Mouse (Mus musculus) retina, adult 2 months (tissue): ENCODE data around the gene Nxpe3.
"Not testable (repeated sequence)": the region's sequence is repeated elsewhere in the genome, so short reads cannot be mapped to it uniquely, and the experiment has no call there.

Source experiments
- DNase-seq: peaks from one replicate; pipeline ENCODE4 v3.0.0-alpha.2; 2012; ENCODE audit warnings: low read depth, low spot score

The Nxpe3 gene

GRCm38 (mm10) chr16:55837653-55838052, 57.4 kb downstream of the Nxpe3 start:
- not testable (repeated sequence) for DNase-seq

DNA sequence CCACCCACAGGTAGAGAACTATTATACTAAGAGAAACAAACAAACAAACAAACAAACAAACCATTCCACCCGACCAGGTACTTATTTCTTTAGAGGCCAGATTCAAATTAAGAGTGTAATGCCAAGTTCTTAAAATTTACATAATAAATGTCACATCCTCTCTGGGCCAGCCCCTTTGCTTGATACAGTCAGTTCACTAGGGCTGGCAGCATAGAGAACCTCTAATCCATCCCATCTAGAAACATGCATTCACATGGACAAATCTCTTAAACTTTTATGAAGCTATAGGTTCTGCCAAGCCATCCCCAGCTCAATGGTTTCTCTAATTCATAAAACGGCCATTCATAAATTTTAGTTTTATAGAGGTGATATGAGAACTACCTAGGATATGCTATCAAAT, 57.9 kb downstream of the Nxpe3 start:
- DNase-seq: no peak

GRCm38 (mm10) chr16:55835798-55836197, 59.3 kb downstream of the Nxpe3 start:
- DNase-seq: no peak

DNA sequence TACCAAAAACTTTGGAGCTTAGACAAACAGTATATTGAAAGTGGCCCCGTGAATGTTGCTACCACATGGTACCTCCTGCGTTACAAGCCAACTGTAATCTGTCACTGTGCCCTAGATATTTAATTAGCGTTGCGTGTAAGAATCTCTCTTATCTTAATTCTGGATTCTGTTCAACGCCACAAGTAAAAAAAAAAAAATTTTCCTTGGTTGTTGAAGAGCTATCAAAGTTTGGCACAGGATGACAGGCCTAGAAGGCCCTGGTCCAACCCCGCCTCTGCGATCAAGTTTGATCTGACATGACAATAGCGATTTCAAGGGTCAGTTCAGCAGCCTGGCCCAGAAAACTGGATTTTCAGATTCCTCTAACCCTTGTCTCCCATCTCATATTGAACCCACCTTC, 62.5 kb downstream of the Nxpe3 start:
- no peak for DNase-seq

- DNase-seq: no peak
These were observed 63.0 kb downstream of the Nxpe3 start for GRCm38 (mm10) chr16:55832040-55832439.

DNA sequence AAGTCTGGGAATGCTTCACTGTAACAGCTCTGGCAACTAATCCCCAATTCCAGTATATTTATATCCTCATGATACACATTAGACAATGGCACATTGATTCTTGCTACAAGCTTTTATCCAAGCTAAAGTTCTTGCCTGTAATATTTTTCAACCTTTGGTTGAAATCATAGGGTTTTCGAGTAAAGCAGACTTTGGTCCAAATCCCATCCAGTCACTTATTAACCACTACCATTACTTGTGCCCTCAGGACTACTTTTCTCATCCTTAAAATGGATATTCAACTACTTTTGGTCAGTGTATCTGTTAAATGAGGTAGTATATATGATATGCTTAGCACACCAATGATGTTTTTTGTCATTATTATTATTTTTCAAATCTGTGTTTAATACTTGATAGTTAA, 63.6 kb downstream of the Nxpe3 start:
- DNase-seq: no peak

DNA sequence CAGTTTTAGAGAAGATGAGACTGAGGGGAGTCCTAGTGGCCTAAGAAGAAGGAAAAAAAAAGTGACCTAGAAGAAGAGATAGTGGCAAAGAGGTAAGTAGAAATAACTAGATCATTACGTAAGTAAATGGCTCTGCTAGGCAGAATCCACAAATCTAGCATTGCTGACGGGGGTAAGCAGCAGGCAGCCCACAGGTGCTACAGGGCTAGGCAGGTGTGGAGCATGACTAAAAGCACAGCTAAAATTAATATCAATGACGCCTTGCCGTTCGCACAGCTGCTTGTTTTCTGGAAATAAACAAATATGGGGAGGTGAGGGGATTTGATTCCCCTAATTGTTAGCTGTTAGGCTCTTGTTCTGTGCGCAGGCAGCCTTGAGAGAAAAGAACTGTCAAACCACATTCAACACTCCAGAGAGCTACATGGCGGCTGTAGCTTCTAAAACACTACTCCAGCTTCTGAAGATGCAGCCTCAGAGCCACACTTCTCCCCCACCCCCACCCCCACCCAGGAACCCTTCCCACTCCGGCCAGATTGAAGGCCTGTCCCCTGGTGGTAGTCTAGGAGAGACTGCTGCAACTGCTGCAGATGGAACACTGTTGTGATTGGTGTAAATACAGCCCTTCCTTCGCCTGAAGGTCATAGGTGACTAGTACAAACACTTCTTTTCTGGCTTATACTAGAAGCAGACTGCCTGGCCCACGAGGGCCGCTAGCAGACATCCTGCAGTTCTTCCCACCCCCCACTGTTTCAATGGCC, 71.5 kb downstream of the Nxpe3 start:
- DNase-seq: no peak

GRCm38 (mm10) chr16:55822741-55823397, 72.2 kb downstream of the Nxpe3 start:
- no peak for DNase-seq

GRCm38 (mm10) chr16:55821997-55822740, 72.9 kb downstream of the Nxpe3 start:
- DNase-seq: peak; percentile 67

GRCm38 (mm10) chr16:55821571-55821981, 73.5 kb downstream of the Nxpe3 start:
- peak; percentile 32 for DNase-seq

GRCm38 (mm10) chr16:55820916-55821570, 74.0 kb downstream of the Nxpe3 start:
- no peak for DNase-seq

DNA sequence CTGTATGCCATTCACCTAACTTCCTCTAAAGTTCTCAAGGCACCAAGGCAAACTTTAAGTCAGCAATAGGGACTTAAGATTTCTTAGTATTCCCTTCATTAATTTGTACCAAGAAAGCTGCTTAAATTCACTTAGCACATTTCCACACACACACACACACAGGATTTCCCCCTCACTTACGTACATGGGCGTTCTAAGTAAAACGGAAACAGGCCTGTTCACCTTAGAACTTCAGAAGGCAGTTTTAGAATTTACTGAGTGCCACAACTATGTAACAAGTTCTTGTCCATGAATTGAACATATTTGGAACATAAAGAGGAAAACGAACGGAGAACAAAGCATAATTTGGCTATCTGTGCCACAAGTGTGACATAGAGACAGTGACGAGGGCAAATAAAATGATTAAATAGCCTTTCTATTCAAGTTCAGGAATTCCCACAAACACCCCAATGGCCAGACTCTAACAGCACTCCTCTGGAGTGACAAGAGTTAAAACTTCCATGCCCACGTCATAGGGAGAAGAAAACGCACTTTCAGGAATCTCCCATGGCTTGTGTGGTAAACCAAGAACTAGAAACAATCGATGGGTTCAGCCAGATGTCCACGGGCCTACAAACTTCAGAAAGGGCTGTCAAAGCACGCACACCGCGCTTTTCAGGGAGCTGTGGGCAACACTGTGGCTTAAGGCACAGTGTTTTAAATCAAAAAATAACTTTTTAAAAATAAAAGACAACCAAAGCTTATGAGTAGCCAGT, 74.7 kb downstream of the Nxpe3 start:
- no peak for DNase-seq

DNA sequence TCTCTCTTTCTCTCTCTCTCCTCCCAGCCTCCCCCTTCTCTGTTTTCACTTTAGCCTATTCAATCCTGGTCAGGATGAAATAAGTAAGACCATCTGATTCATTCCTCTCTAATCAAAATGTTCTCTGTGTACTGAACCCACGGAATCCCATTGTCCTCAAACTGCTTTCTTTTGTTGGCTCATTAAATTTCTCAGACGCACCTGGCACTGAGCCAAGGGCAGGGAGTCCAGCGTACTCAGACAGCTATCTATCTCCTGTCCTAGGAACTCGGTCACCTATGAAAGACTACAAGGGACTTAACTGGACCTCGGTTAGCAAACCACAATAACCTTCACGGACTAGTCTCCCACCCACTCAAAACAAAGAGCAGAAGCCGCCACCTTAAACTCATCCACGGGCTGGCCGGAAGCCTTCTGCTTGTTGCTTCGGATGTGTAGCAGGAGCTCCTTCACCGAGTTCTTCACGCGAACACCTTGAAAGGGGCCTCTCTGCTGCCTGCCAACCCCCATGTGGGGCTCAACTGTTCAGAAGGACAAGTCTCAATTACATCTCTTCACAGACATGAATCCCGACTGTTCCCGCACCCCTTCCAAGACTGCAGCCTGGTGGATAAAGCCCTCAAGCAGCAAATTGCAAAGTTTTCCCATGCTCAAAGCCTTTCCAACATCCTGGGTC, 75.8 kb downstream of the Nxpe3 start:
- DNase-seq: no peak

DNA sequence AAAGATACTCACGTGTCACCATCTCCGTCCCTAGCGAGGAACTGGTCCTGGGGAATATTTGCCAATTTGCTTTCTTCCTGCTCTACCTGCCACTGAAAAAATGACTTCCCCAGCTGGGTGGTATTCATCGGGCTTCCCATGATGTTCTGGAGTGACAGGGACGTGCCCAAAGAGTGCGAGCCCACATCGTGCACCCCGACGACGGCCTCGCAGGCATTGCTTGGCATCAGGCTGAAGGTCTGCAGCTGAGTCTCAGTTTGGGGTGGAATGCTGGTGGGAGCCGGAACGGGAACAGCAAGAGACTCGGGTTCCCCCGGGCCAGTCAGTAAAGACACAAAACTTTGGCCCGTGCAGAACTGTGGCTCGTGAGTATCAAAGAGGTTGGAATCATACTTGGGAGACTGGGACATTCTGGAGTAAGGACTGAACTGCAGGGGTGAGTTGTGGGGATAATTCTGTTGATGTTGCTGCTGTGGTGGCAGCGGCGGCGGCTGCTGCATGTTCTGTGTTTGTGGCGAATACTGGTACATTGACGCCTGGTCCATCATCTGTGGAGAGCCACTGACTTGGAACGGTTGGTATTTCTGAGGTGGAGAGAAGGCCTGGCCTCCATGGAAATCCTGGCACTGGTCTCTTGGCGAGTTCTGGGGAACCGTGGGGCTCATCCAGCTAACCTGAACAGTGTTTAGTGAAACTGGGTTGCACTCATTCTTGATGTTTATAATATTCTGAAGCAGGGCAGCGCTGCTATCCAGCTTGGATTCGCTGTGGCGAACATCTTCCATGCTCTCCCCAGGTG, 77.2 kb downstream of the Nxpe3 start:
- no peak for DNase-seq

- DNase-seq: no peak
These were observed 78.7 kb downstream of the Nxpe3 start for GRCm38 (mm10) chr16:55816202-55816941.

DNA sequence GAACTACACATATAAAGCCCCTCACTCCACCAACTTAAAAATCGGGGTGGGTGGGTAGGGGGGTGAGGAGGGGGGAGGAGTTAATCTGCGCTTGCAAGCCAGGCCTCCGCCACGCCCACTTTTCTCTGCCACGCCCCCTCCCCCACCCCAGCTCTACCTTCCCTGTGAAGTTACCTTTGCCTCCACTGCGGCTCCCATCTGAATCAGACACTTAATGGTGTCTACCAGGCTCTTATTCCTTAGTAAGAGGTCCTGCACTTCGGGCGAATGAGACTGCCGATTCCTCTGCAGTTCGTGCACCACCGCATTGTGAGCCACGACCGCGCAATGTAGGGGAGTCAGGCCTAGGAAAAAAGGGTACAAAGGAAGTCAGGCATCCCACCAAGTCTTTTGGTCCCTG, 79.6 kb downstream of the Nxpe3 start:
- DNase-seq: no peak

GRCm38 (mm10) chr16:55814686-55815085, 80.4 kb downstream of the Nxpe3 start:
- no peak for DNase-seq

DNA sequence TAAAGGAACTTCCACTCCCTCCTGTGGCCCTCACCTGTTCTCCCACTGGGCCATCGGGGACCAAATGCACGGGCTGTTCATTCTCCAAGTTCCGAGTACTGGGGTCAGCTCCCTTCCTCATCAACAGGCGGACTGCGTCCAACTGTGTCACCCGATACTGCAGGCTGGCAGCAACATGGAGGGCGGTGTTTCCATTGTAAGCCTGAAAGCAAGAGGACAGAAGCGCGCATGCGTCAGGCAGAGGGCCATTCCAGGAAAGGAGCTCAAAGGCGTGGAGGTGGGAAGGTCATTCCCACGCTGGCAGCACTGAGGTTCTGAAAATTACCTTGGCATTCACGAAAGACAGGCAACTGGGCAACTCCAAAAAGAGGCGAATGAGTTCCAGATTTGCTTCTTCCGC, 81.2 kb downstream of the Nxpe3 start:
- DNase-seq: no peak

GRCm38 (mm10) chr16:55811792-55812191, 83.3 kb downstream of the Nxpe3 start:
- no peak for DNase-seq
